1 mouse cellular context compared by ENCODE assay signal in the genomic region with DNA sequence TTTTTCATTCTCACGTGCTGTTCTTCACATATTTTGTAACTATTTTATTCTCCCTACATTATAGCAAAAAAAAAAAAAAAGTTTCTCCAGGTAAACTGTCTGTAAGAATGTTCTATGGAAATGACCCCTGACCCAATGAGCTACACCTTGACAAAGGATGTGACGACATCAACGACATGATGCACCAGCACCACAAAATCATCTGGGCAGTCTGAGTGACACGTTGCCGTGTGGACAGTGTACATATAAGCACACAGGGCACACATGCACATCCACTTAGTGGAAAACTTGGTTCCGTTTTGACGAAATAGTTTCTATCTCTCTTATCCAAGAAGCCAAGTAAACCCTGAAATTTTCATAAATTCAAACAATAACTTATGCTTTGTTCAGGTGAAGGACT.
TF ChIP-seq lines count a peak whose summit lies in the region.

No protein-coding gene starts in this region.

TF ChIP-seq in CH12.LX, 34 proteins besides CTCF, POLR2A, EP300 and RAD21 (continued from another document):
- TF ChIP-seq BHLHE40 (IDR thresholded peaks at IDR 0.05; ENCODE audit: low read depth, low read length) (peak; percentile 65), IRF4 (IDR thresholded peaks at IDR 0.05; ENCODE audit: low read depth, low read length) (peak; percentile 22; the same call in 1 of the 2 replicates), CHD2 (IDR thresholded peaks at IDR 0.05; ENCODE audit: low read length) (no peak), ZC3H11A (IDR thresholded peaks at IDR 0.05; ENCODE audit: low read depth, low read length) (no peak), TBP (conservative IDR thresholded peaks at IDR 0.05; ENCODE audit: low read depth, low read length) (no peak), MAZ (IDR thresholded peaks at IDR 0.05; ENCODE audit: low read depth, low read length) (no peak), JUND (conservative IDR thresholded peaks at IDR 0.05; ENCODE audit: low read depth, low read length) (0 out of 2 replicates have a peak, but pooled peaks have one; percentile 9)
TF ChIP-seq in CH12.LX: peak in this region for 3.
